Mouse (Mus musculus) E14TG2a.4 (cell line): ENCODE measurements around the gene Mrps18c.

Source experiments
- CTCF ChIP-seq: conservative IDR thresholded peaks from 2 replicates; pipeline ENCODE4 v1.5.1; 2014; ENCODE audit warnings: low read length
- NANOG ChIP-seq: IDR thresholded peaks from 2 replicates; pipeline ENCODE4 v1.6.1; 2014; ENCODE audit warnings: borderline replicate concordance, low read length, mixed read lengths
- POU5F1 ChIP-seq: IDR thresholded peaks from 2 replicates; pipeline ENCODE4 v1.6.1; 2014; ENCODE audit warnings: low read length, borderline replicate concordance

DNA sequence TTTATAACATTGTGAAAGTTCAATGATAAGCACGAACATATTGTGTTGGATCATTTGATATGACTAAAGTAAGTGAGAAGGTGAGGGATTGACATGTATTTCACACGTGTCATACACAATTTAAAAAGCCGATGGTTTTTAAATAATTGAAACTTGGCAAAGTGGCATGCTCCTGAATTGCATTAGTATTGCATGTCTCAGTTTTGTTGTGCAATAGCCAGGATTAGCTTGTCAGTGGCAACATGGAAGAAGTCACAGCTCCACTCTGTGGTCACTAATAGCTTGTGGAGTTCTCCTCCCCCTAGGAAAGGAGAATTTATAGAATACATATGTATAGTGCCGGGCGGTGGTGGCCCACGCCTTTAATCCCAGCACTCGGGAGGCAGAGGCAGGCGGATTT is 22.9 kb downstream of the Mrps18c start:
- no peak for TF ChIP-seq CTCF
- no peak for TF ChIP-seq POU5F1
- TF ChIP-seq NANOG = no peak
